Mouse (Mus musculus): ENCODE measurements at regions not wholly inside any gene's neighbourhood (a gene's known extent, or its start where the extent isn't known, plus 50 kb on each side); places are given as distances from the start of the nearest gene placed in this dataset.

GRCm38 (mm10) chr1:137571190-137571904, 604.2 kb downstream of the Ptprc start:
- in situ Hi-C loops (cut with MboI): no loop called here

- in situ Hi-C loops (cut with MboI): no loop called here
Observed at GRCm38 (mm10) chr1:137567526-137567925, 607.3 kb upstream of the Nr5a2 start.

GRCm38 (mm10) chr1:137565573-137566048, 605.4 kb upstream of the Nr5a2 start:
- in situ Hi-C loops (cut with MboI): no loop called here

GRCm38 (mm10) chr1:137561686-137562085, 601.4 kb upstream of the Nr5a2 start:
- in situ Hi-C loops (cut with MboI): no loop called here

- in situ Hi-C loops (cut with MboI): no loop called here
Observed at GRCm38 (mm10) chr1:137560389-137561268, 600.4 kb upstream of the Nr5a2 start.

- in situ Hi-C loops (cut with MboI): no loop called here
Observed at GRCm38 (mm10) chr1:137549659-137550058, 589.4 kb upstream of the Nr5a2 start.

- in situ Hi-C loops (cut with MboI): no loop called here
Observed at GRCm38 (mm10) chr1:137545666-137546065, 585.4 kb upstream of the Nr5a2 start.

- in situ Hi-C loops (cut with MboI): no loop called here
Observed at GRCm38 (mm10) chr1:137543828-137544227, 583.6 kb upstream of the Nr5a2 start.

GRCm38 (mm10) chr1:137541453-137541852, 581.2 kb upstream of the Nr5a2 start:
- in situ Hi-C loops (cut with MboI): no loop called here

- in situ Hi-C loops (cut with MboI): no loop called here
Observed at GRCm38 (mm10) chr1:137539424-137540116, 579.3 kb upstream of the Nr5a2 start.

- in situ Hi-C loops (cut with MboI): no loop called here
Observed at GRCm38 (mm10) chr1:137514750-137515149, 554.5 kb upstream of the Nr5a2 start.

GRCm38 (mm10) chr1:137503704-137504422, 543.6 kb upstream of the Nr5a2 start:
- in situ Hi-C loops (cut with MboI): no loop called here

GRCm38 (mm10) chr1:137488226-137488625, 528.0 kb upstream of the Nr5a2 start:
- in situ Hi-C loops (cut with MboI): no loop called here

GRCm38 (mm10) chr1:137478459-137478858, 518.2 kb upstream of the Nr5a2 start:
- in situ Hi-C loops (cut with MboI): no loop called here

GRCm38 (mm10) chr1:137477239-137477638, 517.0 kb upstream of the Nr5a2 start:
- in situ Hi-C loops (cut with MboI): no loop called here

GRCm38 (mm10) chr1:137474858-137475257, 514.6 kb upstream of the Nr5a2 start:
- in situ Hi-C loops (cut with MboI): no loop called here

- in situ Hi-C loops (cut with MboI): no loop called here
Observed at GRCm38 (mm10) chr1:137473800-137474685, 513.8 kb upstream of the Nr5a2 start.

- in situ Hi-C loops (cut with MboI): no loop called here
Observed at GRCm38 (mm10) chr1:137464971-137465370, 504.7 kb upstream of the Nr5a2 start.

GRCm38 (mm10) chr1:137461189-137461588, 500.9 kb upstream of the Nr5a2 start:
- in situ Hi-C loops (cut with MboI): no loop called here

GRCm38 (mm10) chr1:137453446-137454208, 493.4 kb upstream of the Nr5a2 start:
- in situ Hi-C loops (cut with MboI): no loop called here

All from mature B cell (primary cell).